Mouse (Mus musculus) left cerebral cortex, postnatal 10 days (tissue): ENCODE results near the gene Hoxc10. TPM values are rescaled to one million over a fixed set of nuclear protein-coding genes. Genes with fewer than 3 reads are reported as not detected.

ENCODE experiments used
- DNase-seq, 2 experiments: peaks; one replicate each; pipeline ENCODE4 v3.0.0; 2021 to 2022; ENCODE audit warnings: low spot score in 2 of 2, mixed read lengths in 1 of 2; ENCODE audit errors: extremely low spot score in 1 of 2
- intact Hi-C: fragments of 180-260 bp; cut with DNase I; formaldehyde crosslinking; loops from one replicate; pipeline ENCODE4 v1.15.1; 2025
- total RNA-seq, 2 experiments: library from RNA; stranded (reverse); gene quantifications; 2 replicates each; pipeline ENCODE4 v1.2.3; 2021

The Hoxc10 gene
- total RNA-seq, result not detected

GRCm38 (mm10) chr15:102966776-102967311, at the start of gene Hoxc10:
Hoxc10 (plus strand) TSS chr15:102966796.
- intact Hi-C loops, result no loop called here
- no peak for DNase-seq

GRCm38 (mm10) chr15:102917972-102918572, 48.5 kb upstream of the Hoxc10 start:
- intact Hi-C loops, result no loop called here
- no peak for DNase-seq

- intact Hi-C loops, result no loop called here
- DNase-seq, result no peak
These were observed 47.9 kb upstream of the Hoxc10 start for GRCm38 (mm10) chr15:102918611-102919265.

GRCm38 (mm10) chr15:102919336-102920180, 47.0 kb upstream of the Hoxc10 start:
- intact Hi-C loops, result no loop called here
- DNase-seq, result no peak

- intact Hi-C loops, result no loop called here
These were observed 46.0 kb upstream of the Hoxc10 start for GRCm38 (mm10) chr15:102920619-102921018.

GRCm38 (mm10) chr15:102921053-102922011, 45.3 kb upstream of the Hoxc10 start, which contains the start of gene Hoxc13:
Hoxc13 (plus strand) TSS chr15:102921103.
- intact Hi-C loops, result no loop called here

More at GRCm38 (mm10) chr15:102920619-102921018, 46.0 kb upstream of the Hoxc10 start:
- DNase-seq, result peak in 1 of 2 experiments; percentile 38

GRCm38 (mm10) chr15:102922012-102922362, 44.6 kb upstream of the Hoxc10 start:
- intact Hi-C loops, result no loop called here
- DNase-seq, result peak in 1 of 2 experiments; percentile 26

More at GRCm38 (mm10) chr15:102921053-102922011, 45.3 kb upstream of the Hoxc10 start, which contains the start of gene Hoxc13:
- no peak for DNase-seq

- intact Hi-C loops, result no loop called here
- no peak for DNase-seq
These were observed 43.7 kb upstream of the Hoxc10 start for GRCm38 (mm10) chr15:102922636-102923500.

- no peak for DNase-seq
- intact Hi-C loops, result no loop called here
These were observed 39.5 kb upstream of the Hoxc10 start for GRCm38 (mm10) chr15:102927032-102927645.

- DNase-seq, result peak in 1 of 2 experiments; percentile 26
- intact Hi-C loops, result no loop called here
These were observed 34.8 kb upstream of the Hoxc10 start for GRCm38 (mm10) chr15:102931706-102932358.

GRCm38 (mm10) chr15:102934438-102934837, 32.2 kb upstream of the Hoxc10 start:
- intact Hi-C loops, result no loop called here
- no peak for DNase-seq

- intact Hi-C loops, result no loop called here
- peak in 1 of 2 experiments; percentile 26 for DNase-seq
These were observed 31.7 kb upstream of the Hoxc10 start for GRCm38 (mm10) chr15:102934897-102935296.

GRCm38 (mm10) chr15:102936279-102936972, 30.2 kb upstream of the Hoxc10 start, which contains the start of gene Hoxc12:
Hoxc12 (plus strand) TSS chr15:102936757.
- DNase-seq, result no peak
- intact Hi-C loops, result no loop called here

- intact Hi-C loops, result no loop called here
- DNase-seq, result no peak
These were observed 29.4 kb upstream of the Hoxc10 start for GRCm38 (mm10) chr15:102937036-102937666.
